Mouse (Mus musculus) MEL (cell line): ENCODE data around the gene Camta1. TPM values are rescaled to one million over a fixed set of nuclear protein-coding genes. Genes with fewer than 3 reads are reported as not detected.

Experiments used
- DNase-seq: peaks from one replicate; pipeline ENCODE4 v3.0.0; 2011; ENCODE audit warnings: low read depth, low spot score
- H3K27ac ChIP-seq: 2 replicates; pipeline ENCODE4 v1.5.1; 2012; ENCODE audit warnings: low read depth, mild to moderate bottlenecking, control low read depth, low read length, moderate library complexity; ENCODE audit not compliant: control insufficient read depth
- H3K27me3 ChIP-seq, 2 experiments: fragments of 150-350 bp in 1 of 2; sonication (generic) in 1 of 2; 2 replicates each; pipeline ENCODE4 v1.6.1; 2012; ENCODE audit warnings: low read length in 2 of 2, mild to moderate bottlenecking in 2 of 2, improper control_type of control experiment in 1 of 2, moderate library complexity in 1 of 2; ENCODE audit not compliant: insufficient read depth in 2 of 2, control insufficient read depth in 1 of 2
- H3K36me3 ChIP-seq, 2 experiments: 2 replicates each; pipeline ENCODE4 v1.6.1; 2012 to 2014; ENCODE audit warnings: low read length in 2 of 2, improper control_type of control experiment in 1 of 2, inconsistent platforms in 1 of 2, mild to moderate bottlenecking in 1 of 2; ENCODE audit not compliant: insufficient read depth in 2 of 2, control insufficient read depth in 1 of 2
- H3K4me1 ChIP-seq, 2 experiments: fragments of 150-350 bp in 1 of 2; sonication (generic) in 1 of 2; 2 replicates each; pipeline ENCODE4 v1.6.1; 2012; ENCODE audit warnings: low read length in 2 of 2, improper control_type of control experiment in 1 of 2, mild to moderate bottlenecking in 1 of 2; ENCODE audit not compliant: insufficient read depth in 2 of 2, control insufficient read depth in 1 of 2
- H3K4me3 ChIP-seq, 2 experiments: fragments of 150-350 bp in 1 of 2; sonication (generic) in 1 of 2; 2 replicates each; pipeline ENCODE4 v1.5.1; 2012; ENCODE audit warnings: low read depth in 2 of 2, low read length in 2 of 2, mild to moderate bottlenecking in 2 of 2, moderate library complexity in 2 of 2, control low read depth in 1 of 2, improper control_type of control experiment in 1 of 2; ENCODE audit not compliant: control insufficient read depth in 1 of 2, insufficient read depth in 1 of 2
- H3K79me2 ChIP-seq: 2 replicates; pipeline ENCODE4 v1.6.1; 2012; ENCODE audit warnings: mild to moderate bottlenecking, low read length, moderate library complexity; ENCODE audit not compliant: control insufficient read depth, poor library complexity, insufficient read depth
- H3K9ac ChIP-seq: 2 replicates; pipeline ENCODE4 v1.6.1; 2012; ENCODE audit warnings: low read depth, mild to moderate bottlenecking, control low read depth, low read length, moderate library complexity; ENCODE audit not compliant: control insufficient read depth, poor library complexity, severe bottlenecking
- H3K9me3 ChIP-seq: fragments of 150-350 bp; sonication (generic); replicated peaks from 2 replicates; pipeline ENCODE4 v1.6.1; 2012; ENCODE audit warnings: mild to moderate bottlenecking, low read length, improper control_type of control experiment, moderate library complexity; ENCODE audit not compliant: insufficient read depth
- BHLHE40 ChIP-seq: IDR thresholded peaks from 2 replicates; pipeline ENCODE4 v1.6.1; 2012; ENCODE audit warnings: low read depth, mild to moderate bottlenecking, inconsistent platforms, low read length, improper control_type of control experiment, borderline replicate concordance
- CHD2 ChIP-seq: IDR thresholded peaks from 2 replicates; pipeline ENCODE4 v1.6.1; 2011; ENCODE audit warnings: low read length, improper control_type of control experiment
- CTCF ChIP-seq, 3 experiments: IDR thresholded peaks in 2 of 3; conservative IDR thresholded peaks in 1 of 3; 2 replicates each; pipeline ENCODE4 v1.5.1; 2011 to 2012; ENCODE audit warnings: low read length in 3 of 3, low read depth in 2 of 3, mild to moderate bottlenecking in 2 of 3, improper control_type of control experiment in 1 of 3, inconsistent platforms in 1 of 3, mixed read lengths in 1 of 3, moderate library complexity in 1 of 3; ENCODE audit not compliant: control insufficient read depth in 1 of 3, insufficient read depth in 1 of 3, poor library complexity in 1 of 3, severe bottlenecking in 1 of 3
- ELF1 ChIP-seq: IDR thresholded peaks from 2 replicates; pipeline ENCODE4 v1.6.1; 2014; ENCODE audit warnings: low read depth, mild to moderate bottlenecking, inconsistent platforms, low read length, improper control_type of control experiment, moderate library complexity
- ETS1 ChIP-seq: IDR thresholded peaks from 2 replicates; pipeline ENCODE4 v1.6.1; 2012; ENCODE audit warnings: low read depth, mild to moderate bottlenecking, inconsistent platforms, low read length, improper control_type of control experiment, moderate library complexity
- GATA1 ChIP-seq: IDR thresholded peaks from 2 replicates; pipeline ENCODE4 v1.6.1; 2011; ENCODE audit warnings: low read depth, low read length, improper control_type of control experiment
- HCFC1 ChIP-seq: IDR thresholded peaks from 2 replicates; pipeline ENCODE4 v1.6.1; 2012; ENCODE audit warnings: low read depth, mild to moderate bottlenecking, inconsistent platforms, low read length, improper control_type of control experiment, moderate library complexity
- JUND ChIP-seq: IDR thresholded peaks from 2 replicates; pipeline ENCODE4 v1.6.1; 2011; ENCODE audit warnings: low read depth, mild to moderate bottlenecking, improper control_type of control experiment, low read length
- KAT2A ChIP-seq: conservative IDR thresholded peaks from 2 replicates; pipeline ENCODE4 v1.6.1; 2012; ENCODE audit warnings: low read depth, low read length, improper control_type of control experiment, inconsistent platforms
- MAX ChIP-seq: IDR thresholded peaks from 2 replicates; pipeline ENCODE4 v1.6.1; 2011; ENCODE audit warnings: low read length, improper control_type of control experiment
- MXI1 ChIP-seq: IDR thresholded peaks from 2 replicates; pipeline ENCODE4 v1.6.1; 2011; ENCODE audit warnings: mild to moderate bottlenecking, low read depth, low read length, improper control_type of control experiment
- MYB ChIP-seq: IDR thresholded peaks from 2 replicates; pipeline ENCODE4 v1.6.1; 2011; ENCODE audit warnings: mild to moderate bottlenecking, low read depth, low read length, improper control_type of control experiment
- POLR2A ChIP-seq, 2 experiments: IDR thresholded peaks; 2 replicates each; pipeline ENCODE4 v1.6.1; 2011 to 2012; ENCODE audit warnings: low read length in 2 of 2, mild to moderate bottlenecking in 2 of 2, control low read depth in 1 of 2, improper control_type of control experiment in 1 of 2, low read depth in 1 of 2, moderate library complexity in 1 of 2; ENCODE audit not compliant: control insufficient read depth in 1 of 2, insufficient read depth in 1 of 2, poor library complexity in 1 of 2
- POLR2AphosphoS2 ChIP-seq: IDR thresholded peaks from 2 replicates; pipeline ENCODE4 v1.6.1; 2011; ENCODE audit warnings: low read length, improper control_type of control experiment
- POLR2AphosphoS5 ChIP-seq: IDR thresholded peaks from 2 replicates; pipeline ENCODE4 v1.6.1; 2012; ENCODE audit warnings: low read depth, borderline replicate concordance, mild to moderate bottlenecking, inconsistent platforms, low read length, moderate library complexity, mixed read lengths
- RAD21 ChIP-seq: IDR thresholded peaks from 2 replicates; pipeline ENCODE4 v1.6.1; 2011; ENCODE audit warnings: mild to moderate bottlenecking, low read depth, low read length, improper control_type of control experiment
- RCOR1 ChIP-seq: IDR thresholded peaks from 2 replicates; pipeline ENCODE4 v1.6.1; 2012; ENCODE audit warnings: low read depth, mild to moderate bottlenecking, inconsistent platforms, low read length, improper control_type of control experiment
- TAL1 ChIP-seq: IDR thresholded peaks from 2 replicates; pipeline ENCODE4 v1.6.1; 2012; ENCODE audit warnings: mild to moderate bottlenecking, inconsistent platforms, low read length, moderate library complexity, mixed read lengths
- TBP ChIP-seq: IDR thresholded peaks from 2 replicates; pipeline ENCODE4 v1.8.0; 2011; ENCODE audit warnings: low read depth, low read length, improper control_type of control experiment
- TCF12 ChIP-seq: IDR thresholded peaks from 2 replicates; pipeline ENCODE4 v1.6.1; 2014; ENCODE audit warnings: low read depth, mild to moderate bottlenecking, inconsistent platforms, low read length, improper control_type of control experiment, moderate library complexity
- UBTF ChIP-seq: IDR thresholded peaks from 2 replicates; pipeline ENCODE4 v1.6.1; 2012; ENCODE audit warnings: low read depth, mild to moderate bottlenecking, inconsistent platforms, low read length, improper control_type of control experiment, moderate library complexity, borderline replicate concordance; ENCODE audit not compliant: insufficient read depth
- polyA plus RNA-seq, 2 experiments: library from polyadenylated mRNA; stranded (reverse) in 1 of 2; unstranded in 1 of 2; fragments of >175 nt in 1 of 2; fragments of >200 nt in 1 of 2; gene quantifications; 2 replicates each; pipeline versions ENCODE4 v1.2.1 to v1.2.4; 2012; ENCODE audit warnings: low replicate concordance in 2 of 2, low read depth in 1 of 2; ENCODE audit not compliant: insufficient read length in 2 of 2, insufficient read depth in 1 of 2, missing spikeins in 1 of 2
- total RNA-seq: library from RNA; depleted of rRNA; stranded (reverse); fragments of 300-350 nt; gene quantifications from 2 replicates; pipeline ENCODE4 v1.2.3, GENCODE M21; 2012

The Camta1 gene
- total and polyA plus RNA-seq, 3 experiments: 28.2 to 87.5 TPM; not detected in 1

- TF ChIP-seq CTCF (IDR thresholded peaks at IDR 0.05 in 2 of 3, conservative IDR thresholded peaks at IDR 0.05 in 1 of 3; ENCODE audit: control insufficient read depth in 1 of 3, insufficient read depth in 1 of 3, low read depth in 2 of 3, low read length in 3 of 3, poor library complexity in 1 of 3, severe bottlenecking in 1 of 3) (no peak), POLR2AphosphoS2 (no peak), RCOR1 (no peak), MXI1 (no peak), MYB (no peak), TCF12 (no peak), TAL1 (no peak), JUND (no peak), CHD2 (no peak)
These were observed 514.1 kb downstream of the Camta1 start for GRCm38 (mm10) chr4:151347620-151348019.

GRCm38 (mm10) chr4:151346673-151347072, 515.0 kb downstream of the Camta1 start:
- Histone ChIP-seq H3K27me3 (no peaks in the 10 kb centered on the region), H3K27ac (no peak overlapping the region), H3K9me3 (no peaks in the 10 kb centered on the region), H3K4me1 (no peaks in the 10 kb centered on the region), H3K79me2 (no peaks in the 10 kb centered on the region), H3K36me3 (no peaks in the 10 kb centered on the region), H3K9ac (no peak overlapping the region), H3K4me3 (no peak overlapping the region)
- DNase-seq: no peak
- no peak for TF ChIP-seq KAT2A
- no peak for TF ChIP-seq POLR2AphosphoS2
- no peak for TF ChIP-seq ELF1
- no peak for TF ChIP-seq POLR2A (IDR thresholded peaks at IDR 0.05; ENCODE audit: control insufficient read depth in 1 of 2, insufficient read depth in 1 of 2, low read depth in 1 of 2, low read length in 2 of 2, poor library complexity in 1 of 2)
- no peak for TF ChIP-seq TBP
- no peak for TF ChIP-seq HCFC1
- TF ChIP-seq CTCF (IDR thresholded peaks at IDR 0.05 in 2 of 3, conservative IDR thresholded peaks at IDR 0.05 in 1 of 3; ENCODE audit: control insufficient read depth in 1 of 3, insufficient read depth in 1 of 3, low read depth in 2 of 3, low read length in 3 of 3, poor library complexity in 1 of 3, severe bottlenecking in 1 of 3): no peak
- TF ChIP-seq TAL1: no peak
- TF ChIP-seq POLR2AphosphoS5: no peak
- TF ChIP-seq UBTF: no peak
- TF ChIP-seq RAD21: no peak
- TF ChIP-seq ETS1: no peak
- no peak for TF ChIP-seq MXI1
- no peak for TF ChIP-seq BHLHE40
- TF ChIP-seq MAX: no peak
- no peak for TF ChIP-seq GATA1
- TF ChIP-seq MYB: no peak

More at GRCm38 (mm10) chr4:151347620-151348019, 514.1 kb downstream of the Camta1 start:
- Histone ChIP-seq H3K9me3 (no peaks in the 10 kb centered on the region), H3K27ac (no peak overlapping the region), H3K79me2 (no peaks in the 10 kb centered on the region), H3K9ac (no peak overlapping the region), H3K4me3 (no peak overlapping the region), H3K36me3 (no peaks in the 10 kb centered on the region), H3K4me1 (no peaks in the 10 kb centered on the region), H3K27me3 (no peaks in the 10 kb centered on the region)
- no peak for DNase-seq
